Mouse (Mus musculus) B cell, adult 2 months (primary cell): ENCODE data around the gene Rsu1.
A peak's percentile ranks its signal among the peaks of the same experiment; 100 is the strongest.

Experiments
- DNase-seq, 2 experiments: peaks; one replicate each; pipeline ENCODE4 v3.0.0; 2022

The Rsu1 gene

DNA sequence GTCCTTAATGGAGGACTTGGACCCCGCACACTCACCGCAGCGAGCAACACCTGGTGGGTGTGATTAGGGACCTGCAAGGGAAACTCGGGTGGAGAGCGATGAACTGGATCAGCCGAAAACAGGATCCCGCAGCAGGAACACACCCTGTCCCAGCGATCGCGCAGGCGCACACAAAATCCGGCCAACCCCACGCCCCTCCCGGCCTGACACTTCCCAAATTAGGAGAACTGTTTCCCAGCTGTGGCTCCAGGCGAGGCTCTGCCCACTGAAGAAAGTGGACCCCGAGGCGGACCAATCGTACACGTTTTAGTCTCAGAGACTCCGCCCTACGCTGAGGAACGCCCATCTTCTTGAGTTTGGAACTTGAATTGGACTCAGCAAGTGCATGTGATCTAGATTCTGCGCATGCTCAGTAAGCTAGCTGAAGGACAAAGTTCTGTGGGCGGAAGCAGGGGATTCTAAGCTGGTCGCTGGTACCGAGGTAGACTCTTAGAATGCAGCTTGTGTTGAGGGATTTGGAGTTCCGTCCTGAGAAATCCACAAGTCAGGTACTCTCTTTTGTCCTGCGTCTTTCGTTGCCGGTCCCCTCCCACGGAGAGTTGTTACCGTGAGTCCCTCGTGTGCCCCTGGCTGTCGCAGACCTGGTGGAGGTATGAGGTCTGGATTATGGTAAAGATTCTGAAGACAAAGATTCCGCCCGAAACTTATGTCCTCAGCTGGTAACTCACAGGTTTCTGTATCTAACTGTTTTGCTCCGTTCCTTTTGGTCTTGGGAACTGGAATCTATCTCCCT is at the start of gene Rsu1:
Gene Rsu1, minus strand, starts transcription at position 251 of the 793 bp plus-strand sequence.
- peak; percentile 90 to 92 for DNase-seq

- no peak for DNase-seq
These were observed 32.2 kb upstream of the Rsu1 start for GRCm38 (mm10) chr2:13303376-13303775.

DNA sequence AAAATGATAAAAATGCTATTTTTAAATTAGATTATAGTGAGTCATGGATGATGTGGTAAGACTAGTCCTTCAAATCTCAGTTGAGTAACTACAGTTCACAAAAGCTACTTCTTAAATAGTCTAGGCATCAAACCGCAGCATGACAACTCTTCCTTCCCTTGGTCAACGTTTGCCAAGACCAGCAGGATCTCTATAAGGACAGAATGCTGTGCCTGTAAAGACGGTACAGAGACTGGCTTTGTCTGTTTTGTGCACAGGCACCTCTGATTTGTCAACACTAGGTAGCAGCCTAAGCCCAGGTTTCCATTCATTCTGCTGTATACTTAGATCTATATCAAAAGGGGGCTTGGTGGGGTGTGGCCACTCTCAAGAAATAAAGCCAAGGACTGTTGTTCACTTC is 27.8 kb upstream of the Rsu1 start:
- peak; percentile 8 to 30 for DNase-seq

DNA sequence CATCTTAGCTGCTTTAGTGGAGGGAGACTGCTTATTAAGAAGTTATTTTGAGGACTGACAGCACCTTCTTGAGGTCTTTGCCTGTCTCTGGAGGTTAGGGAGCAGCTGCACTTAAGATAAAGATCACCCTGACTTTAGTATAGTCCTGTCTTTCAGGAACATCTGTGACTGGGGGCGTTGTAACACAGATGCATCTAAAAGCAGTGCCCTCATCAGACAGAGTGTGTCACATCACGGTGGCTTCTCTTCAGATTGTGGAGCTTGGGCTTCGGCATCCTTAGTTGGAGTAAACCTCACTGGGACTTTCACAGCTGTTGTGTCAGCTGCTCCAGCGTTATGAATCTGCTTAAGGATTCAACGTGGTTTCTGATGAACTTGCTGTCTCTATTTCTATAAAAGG is 26.5 kb upstream of the Rsu1 start:
- DNase-seq, result no peak

DNA sequence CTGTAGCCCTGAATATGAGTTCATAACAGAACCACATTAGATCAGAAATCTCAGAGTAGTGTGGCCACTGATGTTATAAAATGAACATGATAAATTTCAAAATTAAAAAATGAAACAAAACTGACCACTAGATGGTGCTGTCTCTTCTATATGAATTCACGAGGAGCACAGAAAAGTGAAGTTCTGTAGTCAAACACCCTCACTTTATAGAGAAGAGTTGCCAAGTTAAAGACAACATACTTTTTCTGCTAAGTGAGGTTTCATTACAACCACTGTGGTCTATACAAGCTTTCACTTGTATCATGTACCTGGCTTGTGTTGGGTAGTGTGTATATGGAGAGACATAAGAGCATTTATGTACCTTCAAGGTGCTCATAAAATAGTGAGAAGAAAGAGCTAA is 19.4 kb upstream of the Rsu1 start:
- peak; percentile 14 to 19 for DNase-seq

DNA sequence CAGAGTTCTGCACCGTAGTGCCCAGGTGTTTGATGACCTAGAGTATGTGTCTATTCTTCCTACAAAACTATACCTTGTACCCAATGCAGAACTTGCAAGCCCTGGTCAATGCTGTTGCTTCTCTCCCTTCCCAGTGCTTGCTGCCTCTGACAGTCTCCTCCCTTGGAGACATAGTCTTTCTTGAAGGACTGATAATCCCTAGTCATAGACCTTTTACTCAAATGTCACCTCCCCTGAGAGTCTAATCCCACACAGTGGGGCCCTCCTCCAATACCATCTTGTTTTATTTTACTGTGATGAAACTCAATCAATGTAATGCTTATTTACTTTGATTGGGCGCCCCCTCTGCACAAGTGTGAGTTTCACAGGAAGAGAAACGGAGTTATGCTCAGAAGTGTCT is 18.9 kb upstream of the Rsu1 start:
- DNase-seq, result no peak

DNA sequence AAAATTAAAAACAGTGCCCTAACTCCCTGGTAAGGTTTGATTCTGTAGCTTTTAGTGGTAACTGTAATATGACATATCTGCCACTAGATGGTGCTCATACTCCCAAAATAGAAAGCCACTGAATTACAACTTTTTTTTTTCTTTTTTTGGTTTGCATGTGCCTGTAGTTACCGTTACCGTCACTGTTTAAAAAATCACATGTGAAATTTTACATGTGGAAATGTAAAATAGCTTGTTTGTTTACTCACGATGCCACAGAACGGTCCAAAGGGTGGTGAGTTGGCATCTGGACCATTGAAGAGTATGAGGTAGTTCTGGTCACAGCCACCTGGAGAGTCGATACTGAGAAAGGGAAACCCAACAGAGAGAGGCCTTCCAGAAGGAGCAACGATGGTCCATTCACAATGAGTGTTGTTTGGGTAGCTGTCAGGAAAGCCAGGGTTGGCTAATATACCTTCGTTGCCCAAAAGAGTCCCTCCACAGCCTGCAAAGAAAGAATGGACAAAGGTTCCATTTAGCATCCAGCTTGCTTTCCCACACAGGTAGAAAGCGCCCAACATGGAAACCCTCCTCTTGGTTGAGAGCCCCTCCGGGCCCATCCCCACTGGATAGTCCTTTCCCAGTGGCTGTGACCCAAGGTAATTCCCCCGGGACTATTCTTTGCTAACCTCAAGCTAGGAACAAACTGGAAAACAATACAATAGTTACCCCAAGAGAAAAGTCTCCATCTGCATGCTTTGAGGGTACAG is 7.1 kb upstream of the Rsu1 start:
- peak; percentile 14 to 23 for DNase-seq

- DNase-seq, result peak; percentile 58 to 60
These were observed 4.7 kb upstream of the Rsu1 start for GRCm38 (mm10) chr2:13275874-13276273.

GRCm38 (mm10) chr2:13270736-13271135 is 479 bp downstream of the Rsu1 start:
- DNase-seq, result no peak

DNA sequence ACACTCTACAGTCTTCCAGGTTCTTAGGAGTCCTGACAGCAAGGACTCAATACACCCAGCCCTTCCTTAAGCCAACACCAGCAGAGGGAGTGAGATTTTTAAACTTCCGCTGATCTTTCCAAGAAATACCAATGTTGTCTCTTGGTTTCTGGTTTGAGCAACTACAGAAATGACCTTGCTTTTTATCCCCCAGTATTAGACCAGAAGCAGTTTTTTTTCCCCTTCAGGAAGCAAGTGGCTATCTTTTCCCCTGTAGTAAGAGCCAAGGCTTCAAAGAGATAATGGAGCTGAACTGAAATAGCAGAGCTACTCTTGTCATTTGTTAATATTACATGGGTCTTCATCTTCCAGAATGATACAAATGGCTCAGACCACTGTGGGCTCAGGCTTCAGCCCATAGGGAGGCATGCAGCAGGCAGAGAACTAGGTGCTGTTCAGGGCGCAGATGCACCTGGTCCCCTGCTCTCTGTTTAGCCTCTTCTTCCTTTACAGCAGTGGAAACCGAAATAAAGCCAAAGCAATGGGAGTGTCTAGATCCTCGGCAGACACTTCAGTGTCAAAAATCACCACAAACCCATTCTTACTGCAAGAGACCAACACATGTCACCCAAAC is 2.4 kb downstream of the Rsu1 start:
- DNase-seq, result no peak

GRCm38 (mm10) chr2:13264875-13265274 is 6.3 kb downstream of the Rsu1 start:
- peak; percentile 42 to 48 for DNase-seq

DNA sequence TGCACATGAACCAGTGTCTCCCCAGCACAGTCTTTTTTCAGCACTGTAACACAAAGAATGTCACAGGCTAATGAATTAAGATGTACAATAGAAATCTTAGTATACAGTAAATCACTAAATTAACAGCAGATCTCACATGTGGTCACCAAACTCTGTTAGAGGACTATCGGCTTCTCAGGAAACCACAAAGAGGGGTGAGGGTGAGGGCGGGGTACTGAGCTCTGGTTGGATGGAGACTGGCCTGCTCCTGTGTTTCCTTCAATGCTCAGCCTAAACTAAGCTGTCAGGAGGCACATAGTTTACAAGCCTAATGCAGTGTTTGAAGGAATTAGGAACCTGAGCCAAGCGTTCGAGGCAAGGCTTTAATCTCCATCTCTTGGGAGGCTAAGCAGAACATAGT is 8.1 kb downstream of the Rsu1 start:
- no peak for DNase-seq

- DNase-seq, result no peak
These were observed 12.6 kb downstream of the Rsu1 start for GRCm38 (mm10) chr2:13258606-13259005.

GRCm38 (mm10) chr2:13240711-13241110 is 30.5 kb downstream of the Rsu1 start:
- no peak for DNase-seq

DNA sequence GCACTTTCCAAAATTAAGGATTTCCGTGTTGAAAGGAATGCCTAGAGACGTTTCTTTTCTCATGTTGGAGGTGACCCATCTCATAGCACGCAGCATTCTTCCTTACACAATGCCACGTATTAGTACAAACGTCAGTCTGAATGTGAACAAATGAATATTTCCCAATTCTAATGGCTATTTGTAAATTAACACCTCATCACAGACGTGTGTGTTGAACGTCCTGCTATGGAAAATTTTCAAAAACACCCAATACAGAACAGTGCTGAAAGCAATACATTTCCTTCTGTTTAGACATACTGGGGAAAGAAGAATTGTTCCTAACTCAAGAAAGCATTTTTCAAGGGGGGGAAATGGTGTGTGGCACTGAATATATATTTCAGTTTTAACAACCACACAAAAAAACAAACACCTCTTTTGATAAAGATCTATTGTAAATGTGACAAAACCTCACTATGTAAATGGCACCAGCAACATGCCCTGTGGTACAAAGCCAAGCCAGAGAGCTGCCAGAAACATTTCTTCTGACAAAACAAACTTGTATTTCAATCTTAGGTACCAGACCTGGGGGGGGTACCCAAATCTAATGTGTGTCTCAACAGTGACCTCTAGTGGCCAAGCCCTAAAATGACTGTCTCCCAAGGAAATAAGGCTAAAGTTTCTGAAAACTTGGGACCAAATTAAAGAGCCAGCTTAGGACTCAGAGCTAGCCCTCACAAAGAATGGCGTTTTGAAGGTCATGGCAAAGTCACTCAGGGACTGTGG is 33.9 kb downstream of the Rsu1 start:
- DNase-seq, result peak; percentile 67 to 71

DNA sequence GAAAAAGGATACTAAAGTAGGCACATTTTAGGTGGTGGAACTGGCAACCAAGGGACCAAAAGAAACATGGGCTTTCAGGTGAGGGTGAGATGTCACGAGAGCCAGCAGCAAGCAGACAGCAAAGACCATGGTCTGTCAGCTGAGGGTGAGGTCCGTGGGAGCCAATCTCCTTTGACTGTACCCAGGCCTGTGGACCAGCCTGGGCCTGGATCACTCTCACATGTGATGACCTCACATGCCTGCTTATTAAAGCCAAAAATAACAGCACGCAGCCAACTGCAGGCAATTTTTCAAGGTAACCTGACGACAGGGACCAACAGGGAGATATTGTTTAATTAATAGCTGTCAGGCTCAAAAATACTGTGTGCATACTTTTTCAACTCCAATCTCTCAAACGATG is 35.5 kb downstream of the Rsu1 start:
- no peak for DNase-seq

- no peak for DNase-seq
These were observed 36.4 kb downstream of the Rsu1 start for GRCm38 (mm10) chr2:13234796-13235195.

DNA sequence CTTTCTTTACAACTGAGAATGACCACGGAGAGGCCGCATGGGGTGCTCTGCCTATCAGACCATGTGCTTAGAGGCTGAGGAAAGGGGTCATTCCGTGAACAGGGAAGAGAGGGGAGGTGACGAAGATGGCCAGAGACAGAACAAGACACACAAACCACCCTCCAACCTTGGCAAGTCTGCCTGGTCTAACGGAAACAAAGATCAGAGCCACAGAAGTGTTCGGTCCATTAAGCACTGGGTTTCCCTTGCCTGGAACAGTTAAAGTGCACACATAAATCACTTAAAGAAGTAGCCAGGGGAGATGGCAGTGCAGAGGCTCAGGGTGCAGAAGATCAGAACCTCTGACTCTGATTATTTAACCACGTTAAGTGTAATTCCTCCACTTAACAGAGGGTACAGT is 37.3 kb downstream of the Rsu1 start:
- DNase-seq, result peak; percentile 7 to 14

GRCm38 (mm10) chr2:13233254-13233835 is 37.9 kb downstream of the Rsu1 start:
- peak in 1 of 2 experiments; percentile 13 for DNase-seq

DNA sequence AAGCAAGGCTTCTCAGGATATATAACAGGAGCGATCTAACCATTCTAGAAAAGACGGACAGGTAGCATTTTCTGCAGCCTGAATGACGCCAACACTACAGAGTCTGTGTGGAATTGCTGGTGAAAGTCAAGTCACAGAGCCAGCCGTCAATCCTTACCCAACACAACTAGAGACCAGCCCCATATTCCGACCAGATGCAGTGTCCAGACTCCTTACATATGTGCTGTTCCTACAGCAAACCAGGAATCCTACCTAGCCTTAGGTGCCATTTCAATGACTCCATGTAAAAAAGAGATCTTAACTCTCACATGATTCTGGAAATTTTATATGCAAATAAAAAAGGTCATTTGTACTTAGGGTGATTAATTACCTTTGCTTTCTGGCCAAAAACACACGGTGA is 38.9 kb downstream of the Rsu1 start:
- no peak for DNase-seq

DNA sequence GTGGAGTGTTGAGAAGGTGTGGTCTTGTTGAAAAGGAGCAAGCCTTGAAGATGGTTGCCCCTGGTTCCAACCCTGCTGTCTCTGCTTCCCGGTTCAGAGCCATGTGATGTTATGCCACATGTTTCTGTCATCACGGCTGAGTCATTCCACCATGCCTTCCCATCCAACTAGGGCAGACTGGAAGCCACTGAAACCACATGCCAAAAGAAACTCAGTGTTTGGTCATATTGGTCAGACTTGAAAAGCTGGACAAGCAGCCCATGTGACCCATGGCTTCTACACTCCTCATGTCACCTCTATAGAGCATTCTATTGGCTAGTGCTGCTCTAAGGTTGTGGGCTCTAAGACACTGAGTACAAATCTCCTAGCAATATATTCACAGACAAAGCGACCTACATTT is 41.5 kb downstream of the Rsu1 start:
- no peak for DNase-seq

GRCm38 (mm10) chr2:13226031-13226430 is 45.2 kb downstream of the Rsu1 start:
- no peak for DNase-seq

DNA sequence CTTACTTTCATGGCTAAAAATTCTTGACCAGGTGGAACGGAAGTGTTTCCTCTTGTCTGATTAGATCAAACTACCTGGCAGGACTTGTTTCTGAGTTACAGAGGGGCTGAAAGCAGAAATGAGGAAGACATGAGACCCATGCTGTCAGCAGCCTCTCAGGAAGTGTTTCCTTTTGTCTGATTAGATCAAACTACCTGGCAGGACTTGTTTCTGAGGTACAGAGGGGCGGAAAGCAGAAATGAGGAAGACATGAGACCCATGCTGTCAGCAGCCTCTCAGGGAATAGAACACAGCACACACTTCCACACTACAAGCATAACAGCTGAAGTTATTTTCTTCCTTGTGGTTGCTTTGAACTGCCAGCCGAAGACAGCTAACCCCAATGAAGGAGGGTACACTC is 46.7 kb downstream of the Rsu1 start:
- peak; percentile 43 to 44 for DNase-seq
